Mouse (Mus musculus): ENCODE data around the gene Pmis2. TPM values are rescaled to one million over a fixed set of nuclear protein-coding genes. Genes with fewer than 3 reads are reported as not detected.
A peak's percentile ranks its signal among the peaks of the same experiment; 100 is the strongest.

The Pmis2 gene
- not detected in 2 replicates for polyA plus RNA-seq (2015; fragmentation: Nextera tagmentation; extraction: Ambion mirVana)

- 72% methylated on average over 9 of the region's 9 CpGs for WGBS
- Histone ChIP-seq H3K4me2 (replicated peaks) (no peak within 1 kb of the TSS), H3K27ac (no peak within 1 kb of the TSS), H3K4me3 (replicated peaks) (no peak within 1 kb of the TSS), H3K36me3 (no peaks in the 10 kb centered on the region), H3K27me3 (replicated peaks) (no peaks in the 10 kb centered on the region), H3K9ac (no peak within 1 kb of the TSS), H3K4me1 (replicated peaks) (no peaks in the 10 kb centered on the region), H3K9me3 (no peaks in the 10 kb centered on the region)
- ATAC-seq, result no peak
These were observed at the start of gene Pmis2 for GRCm38 (mm10) chr7:30671480-30671879. TSS of gene Pmis2 (minus strand) at chr7:30671605.

GRCm38 (mm10) chr7:30719669-30720068 is 48.3 kb upstream of the Pmis2 start:
- no peaks in the 10 kb centered on the region for H3K36me3 ChIP-seq
- H3K4me2 ChIP-seq (replicated peaks), result no peak overlapping the region
- H3K27ac ChIP-seq, result no peak overlapping the region
- H3K9me3 ChIP-seq, result no peaks in the 10 kb centered on the region
- WGBS, result 92% methylated on average over 5 of the region's 5 CpGs
- no peak overlapping the region for H3K9ac ChIP-seq
- ATAC-seq, result no peak
- peaks cover 12% of the 10 kb centered on the region for H3K4me1 ChIP-seq (replicated peaks)
- 0 out of 2 replicates have a peak, but pooled peaks cover 3% of the 10 kb centered on the region for H3K27me3 ChIP-seq (replicated peaks)
- no peak overlapping the region for H3K4me3 ChIP-seq (replicated peaks)

DNA sequence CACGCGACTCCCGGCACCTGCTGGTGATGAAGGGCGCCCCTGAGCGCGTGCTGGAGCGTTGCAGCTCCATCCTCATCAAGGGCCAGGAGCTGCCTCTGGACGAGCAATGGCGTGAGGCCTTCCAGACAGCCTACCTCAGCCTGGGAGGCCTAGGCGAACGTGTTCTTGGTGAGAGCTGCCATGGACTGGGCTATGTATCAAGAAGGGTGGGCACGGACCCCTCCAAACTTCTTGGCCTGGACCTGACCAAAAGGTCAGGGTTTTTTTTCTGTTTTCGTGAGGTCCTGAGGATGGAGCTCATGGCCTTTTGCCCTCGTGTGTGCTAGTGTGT is 46.3 kb upstream of the Pmis2 start:
- H3K4me3 ChIP-seq (replicated peaks), result peak overlapping the region; percentile 37
- H3K4me2 ChIP-seq (replicated peaks), result peak overlapping the region; percentile 73
- WGBS, result 12% methylated on average over 14 of the region's 14 CpGs
- H3K9me3 ChIP-seq, result no peaks in the 10 kb centered on the region
- no peak for ATAC-seq
- H3K36me3 ChIP-seq, result no peaks in the 10 kb centered on the region
- H3K9ac ChIP-seq, result no peak overlapping the region
- H3K27ac ChIP-seq, result no peak overlapping the region
- H3K4me1 ChIP-seq (replicated peaks), result peaks cover 8% of the 10 kb centered on the region
- 0 out of 2 replicates have a peak, but pooled peaks cover 3% of the 10 kb centered on the region for H3K27me3 ChIP-seq (replicated peaks)

DNA sequence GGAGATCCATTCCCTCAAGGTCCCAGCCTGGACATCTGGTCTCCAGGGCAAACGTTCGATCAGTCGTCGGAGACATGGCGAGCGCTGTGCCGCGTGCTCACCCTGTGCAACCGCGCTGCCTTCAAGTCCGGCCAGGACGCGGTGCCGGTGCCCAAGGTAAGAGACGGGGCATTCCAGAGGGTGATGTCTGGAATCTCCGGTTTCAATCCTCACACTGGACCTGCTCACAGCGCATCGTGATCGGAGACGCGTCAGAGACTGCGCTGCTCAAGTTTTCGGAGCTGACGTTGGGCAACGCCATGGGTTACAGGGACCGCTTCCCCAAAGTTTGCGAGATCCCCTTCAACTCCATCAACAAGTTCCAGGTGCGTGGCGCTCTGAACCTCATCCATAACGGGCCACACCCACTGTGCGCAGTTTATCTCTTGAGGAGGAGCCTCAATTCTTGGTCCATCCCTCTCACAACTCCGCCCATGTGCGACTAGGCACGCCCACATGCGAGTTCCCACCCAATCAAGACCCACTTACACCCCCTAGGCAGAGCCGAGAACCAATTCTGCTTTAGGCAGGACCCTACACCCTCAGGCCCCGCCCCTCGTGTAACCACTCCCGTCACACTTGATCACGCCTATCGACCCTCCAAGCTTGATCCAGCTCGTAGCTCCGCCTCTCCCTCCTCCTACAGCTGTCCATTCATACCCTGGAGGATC is 45.8 kb upstream of the Pmis2 start:
- Histone ChIP-seq H3K4me3 (replicated peaks) (peak overlapping the region; percentile 37), H3K36me3 (no peaks in the 10 kb centered on the region), H3K9ac (no peak overlapping the region), H3K4me1 (replicated peaks) (peaks cover 8% of the 10 kb centered on the region), H3K9me3 (no peaks in the 10 kb centered on the region), H3K4me2 (replicated peaks) (peak overlapping the region; percentile 73), H3K27ac (no peak overlapping the region), H3K27me3 (replicated peaks) (0 out of 2 replicates have a peak, but pooled peaks cover 3% of the 10 kb centered on the region)
- peak; percentile 98 for ATAC-seq
- WGBS, result 1% methylated on average over 43 of the region's 43 CpGs

GRCm38 (mm10) chr7:30711942-30712341 is 40.5 kb upstream of the Pmis2 start, which contains the start of gene Atp4a:
TSS of gene Atp4a (plus strand) at chr7:30712209.
- Histone ChIP-seq H3K36me3 (no peaks in the 10 kb centered on the region), H3K9me3 (no peaks in the 10 kb centered on the region), H3K4me3 (replicated peaks) (no peak within 1 kb of the TSS), H3K9ac (no peak within 1 kb of the TSS), H3K27ac (no peak within 1 kb of the TSS), H3K4me1 (replicated peaks) (peaks cover 3% of the 10 kb centered on the region; the same call in 1 of the 2 replicates), H3K27me3 (replicated peaks) (no peaks in the 10 kb centered on the region), H3K4me2 (replicated peaks) (no peak within 1 kb of the TSS)
- WGBS, result 85% methylated on average over 3 of the region's 3 CpGs
- ATAC-seq, result no peak

DNA sequence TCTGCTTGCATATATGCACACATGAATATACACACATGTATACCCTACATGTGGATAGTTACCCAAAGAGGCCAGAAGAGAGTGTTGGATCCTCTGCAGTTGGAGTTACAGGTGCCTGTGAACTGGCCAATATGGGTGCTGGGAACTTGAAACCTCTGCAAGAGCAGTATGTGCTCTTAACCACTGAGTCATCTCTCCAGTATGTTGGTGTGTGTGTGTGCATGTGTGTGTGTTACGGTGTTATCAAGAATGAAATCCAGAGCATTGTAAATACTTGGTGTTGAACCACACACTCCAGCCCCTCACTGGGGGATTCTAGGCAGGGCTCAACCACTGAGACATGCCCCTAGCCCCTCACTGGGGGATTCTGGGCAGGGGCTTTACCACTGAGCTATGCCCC is 36.0 kb upstream of the Pmis2 start:
- H3K4me1 ChIP-seq (replicated peaks), result 0 out of 2 replicates have a peak, but pooled peaks cover 3% of the 10 kb centered on the region
- no peaks in the 10 kb centered on the region for H3K27me3 ChIP-seq (replicated peaks)
- H3K4me3 ChIP-seq (replicated peaks), result no peak overlapping the region
- no peak overlapping the region for H3K27ac ChIP-seq
- H3K4me2 ChIP-seq (replicated peaks), result no peak overlapping the region
- H3K9ac ChIP-seq, result no peak overlapping the region
- WGBS, result 58% methylated on average over 1 of the region's 1 CpGs
- H3K9me3 ChIP-seq, result no peaks in the 10 kb centered on the region
- no peak; the same call in 1 of the 2 replicates for ATAC-seq
- H3K36me3 ChIP-seq, result no peaks in the 10 kb centered on the region

- Histone ChIP-seq H3K4me2 (replicated peaks) (no peak overlapping the region; the same call in 1 of the 2 replicates), H3K27me3 (replicated peaks) (no peaks in the 10 kb centered on the region), H3K4me3 (replicated peaks) (no peak overlapping the region), H3K36me3 (no peaks in the 10 kb centered on the region), H3K4me1 (replicated peaks) (0 out of 2 replicates have a peak, but pooled peaks cover 3% of the 10 kb centered on the region), H3K27ac (peak overlapping the region; percentile 71), H3K9ac (no peak overlapping the region), H3K9me3 (no peaks in the 10 kb centered on the region)
- peak; percentile 94 for ATAC-seq
- WGBS, result 50% methylated on average over 8 of the region's 8 CpGs
These were observed 34.9 kb upstream of the Pmis2 start for GRCm38 (mm10) chr7:30706214-30706882.

- Histone ChIP-seq H3K9me3 (no peaks in the 10 kb centered on the region), H3K4me1 (replicated peaks) (peaks cover 9% of the 10 kb centered on the region; the same call in 1 of the 2 replicates), H3K9ac (no peak within 1 kb of the TSS), H3K27ac (no peak within 1 kb of the TSS), H3K36me3 (no peaks in the 10 kb centered on the region), H3K4me2 (replicated peaks) (no peak within 1 kb of the TSS), H3K4me3 (replicated peaks) (no peak within 1 kb of the TSS), H3K27me3 (replicated peaks) (no peaks in the 10 kb centered on the region)
- ATAC-seq, result peak; percentile 93
- 34% methylated on average over 9 of the region's 9 CpGs for WGBS
These were observed 27.2 kb upstream of the Pmis2 start, which contains the start of gene 2200002J24Rik for GRCm38 (mm10) chr7:30698589-30698988. TSS of gene 2200002J24Rik (plus strand) at chr7:30698926.

DNA sequence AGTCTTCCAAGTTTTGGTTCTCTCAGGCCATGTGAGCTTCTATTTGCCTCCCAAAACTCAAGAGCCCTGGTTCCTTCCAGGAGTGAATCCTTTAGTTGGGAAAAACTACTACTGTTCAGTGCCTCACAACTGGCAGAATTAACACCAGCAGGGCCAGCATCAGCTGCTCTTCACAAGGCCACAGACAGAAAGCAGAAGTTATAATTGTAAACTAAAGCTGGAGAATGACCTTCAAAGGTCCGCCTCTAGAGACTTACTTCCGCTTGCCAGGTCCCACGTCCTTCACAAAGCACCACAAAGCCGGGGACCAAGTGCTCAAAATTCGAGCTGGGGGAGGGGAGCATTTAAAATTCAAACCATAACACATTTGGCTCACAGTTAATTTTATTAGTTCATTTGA is 26.7 kb upstream of the Pmis2 start:
- Histone ChIP-seq H3K4me1 (replicated peaks) (peaks cover 9% of the 10 kb centered on the region; the same call in 1 of the 2 replicates), H3K27ac (no peak overlapping the region), H3K4me3 (replicated peaks) (no peak overlapping the region), H3K36me3 (no peaks in the 10 kb centered on the region), H3K9me3 (no peaks in the 10 kb centered on the region), H3K4me2 (replicated peaks) (no peak overlapping the region), H3K9ac (no peak overlapping the region), H3K27me3 (replicated peaks) (no peaks in the 10 kb centered on the region)
- WGBS, result 53% methylated on average over 5 of the region's 5 CpGs
- ATAC-seq, result peak; percentile 29; the same call in 1 of the 2 replicates

GRCm38 (mm10) chr7:30688325-30688724 is 16.9 kb upstream of the Pmis2 start:
- Histone ChIP-seq H3K9ac (no peak overlapping the region), H3K4me2 (replicated peaks) (no peak overlapping the region), H3K4me1 (replicated peaks) (no peaks in the 10 kb centered on the region), H3K27me3 (replicated peaks) (0 out of 2 replicates have a peak, but pooled peaks cover 3% of the 10 kb centered on the region), H3K36me3 (no peaks in the 10 kb centered on the region), H3K4me3 (replicated peaks) (no peak overlapping the region), H3K9me3 (no peaks in the 10 kb centered on the region), H3K27ac (no peak overlapping the region)
- 71% methylated on average over 6 of the region's 6 CpGs for WGBS
- ATAC-seq, result peak; percentile 43; the same call in 1 of the 2 replicates

DNA sequence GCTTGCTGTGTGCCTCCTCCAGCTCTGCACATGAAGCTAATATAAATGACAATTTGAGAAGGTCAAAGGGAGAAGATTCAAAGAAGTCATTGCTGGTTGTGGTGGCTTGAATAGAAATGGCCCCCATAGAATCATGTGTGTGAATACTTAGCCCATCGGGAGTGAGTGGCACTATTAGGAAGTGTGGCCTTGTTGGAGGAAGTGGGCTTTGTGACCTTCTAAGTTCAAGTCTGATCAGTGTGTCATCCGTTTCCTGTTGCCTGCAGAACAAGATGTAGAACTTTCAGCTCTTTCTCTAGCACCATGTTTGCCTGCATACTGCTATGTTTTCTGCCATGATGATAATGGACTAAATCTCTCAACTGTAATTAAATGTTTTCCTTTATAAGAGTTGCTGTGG is 12.0 kb upstream of the Pmis2 start:
- 0 out of 2 replicates have a peak, but pooled peaks cover 3% of the 10 kb centered on the region for H3K27me3 ChIP-seq (replicated peaks)
- H3K27ac ChIP-seq, result no peak overlapping the region
- no peak overlapping the region for H3K9ac ChIP-seq
- no peaks in the 10 kb centered on the region for H3K9me3 ChIP-seq
- no peak overlapping the region for H3K4me2 ChIP-seq (replicated peaks)
- no peaks in the 10 kb centered on the region for H3K4me1 ChIP-seq (replicated peaks)
- H3K36me3 ChIP-seq, result no peaks in the 10 kb centered on the region
- no peak for ATAC-seq
- 74% methylated on average over 2 of the region's 2 CpGs for WGBS
- H3K4me3 ChIP-seq (replicated peaks), result no peak overlapping the region

- no peaks in the 10 kb centered on the region for H3K36me3 ChIP-seq
- no peak overlapping the region for H3K27ac ChIP-seq
- H3K9me3 ChIP-seq, result no peaks in the 10 kb centered on the region
- no peak for ATAC-seq
- no peak overlapping the region for H3K9ac ChIP-seq
- no peaks in the 10 kb centered on the region for H3K4me1 ChIP-seq (replicated peaks)
- WGBS, result 67% methylated on average over 5 of the region's 5 CpGs
- H3K4me3 ChIP-seq (replicated peaks), result no peak overlapping the region
- no peaks in the 10 kb centered on the region for H3K27me3 ChIP-seq (replicated peaks)
- H3K4me2 ChIP-seq (replicated peaks), result no peak overlapping the region
These were observed 10.5 kb upstream of the Pmis2 start for GRCm38 (mm10) chr7:30681897-30682296.
